Mouse (Mus musculus) heart, postnatal 10 days (tissue): ENCODE results near the gene Ptpn1. TPM values are rescaled to one million over a fixed set of nuclear protein-coding genes. Genes with fewer than 3 reads are reported as not detected.

ENCODE experiments used
- total RNA-seq, 2 experiments: library from RNA; stranded (reverse); gene quantifications; 2 replicates each; pipeline ENCODE4 v1.2.3; 2021

Gene Ptpn1
- total RNA-seq, 2 experiments from 2014 or later: 27.3 to 34.9 TPM

Other genes starting within 250 kb of the Ptpn1 start
- 100 to 1,000 TPM in 1 of 2 experiments, 10 to 100 TPM in 1; 31.0 to 100 TPM for gene Cebpb, start 243.1 kb upstream of the Ptpn1 start, total RNA-seq
- 10 to 100 TPM; 37.9 to 40.5 TPM for gene Tmem189, start 242.2 kb upstream of the Ptpn1 start, total RNA-seq
- under 1 TPM; 0.91 to 0.97 TPM for gene Ripor3, start 78.6 kb downstream of the Ptpn1 start, total RNA-seq
- gene Pard6b, start 148.9 kb downstream of the Ptpn1 start, total RNA-seq: 1 to 10 TPM; 3.4 to 4.9 TPM